Mouse (Mus musculus): ENCODE data around the gene Ctnnal1. TPM values are rescaled to one million over a fixed set of nuclear protein-coding genes. Genes with fewer than 3 reads are reported as not detected.

Ctnnal1 gene
- 20.5 and 21.7 TPM in 2 replicates for polyA plus RNA-seq (2016; fragmentation: Nextera tagmentation; extraction: Ambion mirVana)

DNA sequence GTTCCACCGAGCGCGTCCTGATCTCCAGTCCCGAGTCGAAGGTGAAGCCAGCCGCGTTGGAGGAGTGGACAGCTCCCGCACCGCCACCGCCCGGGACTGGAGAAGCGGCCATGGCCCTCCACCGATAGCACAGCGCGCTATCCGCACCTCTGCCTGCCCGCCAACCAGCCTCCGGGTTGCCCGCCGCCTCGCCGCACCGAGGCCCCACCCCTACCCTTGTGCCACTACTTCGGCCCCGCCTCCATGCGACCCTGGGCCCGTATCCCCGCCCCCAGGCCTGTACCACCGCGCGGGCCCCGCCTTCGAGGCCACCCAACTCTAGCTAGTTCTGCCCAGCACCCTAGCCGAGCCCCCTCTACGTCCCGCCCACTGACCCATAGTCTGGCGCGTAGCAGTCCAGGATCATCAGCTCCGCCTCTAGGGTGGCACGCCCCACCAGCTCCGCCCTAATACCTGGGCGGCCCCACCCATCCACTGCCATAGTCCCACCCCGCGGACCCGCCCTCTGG, at the start of gene Ctnnal1:
Gene Ctnnal1 (minus strand): TSS at position 186 of the 509 bp plus-strand sequence.
- Histone ChIP-seq H3K36me3 (no peaks in the 10 kb centered on the region), H3K4me1 (replicated peaks) (peaks cover 33% of the 10 kb centered on the region), H3K9me3 (replicated peaks) (no peaks in the 10 kb centered on the region), H3K4me2 (peak within 1 kb of the TSS; percentile 83), H3K4me3 (peak within 1 kb of the TSS; percentile 83), H3K9ac (peak within 1 kb of the TSS; percentile 90), H3K27me3 (replicated peaks) (no peaks in the 10 kb centered on the region), H3K27ac (ENCODE audit: poor library complexity, severe bottlenecking) (peak within 1 kb of the TSS; percentile 80)
- under 1% methylated on average over 40 of the region's 45 CpGs for WGBS
- peak; percentile 95 for ATAC-seq (ENCODE audit: insufficient number of reproducible peaks, low FRiP score)

DNA sequence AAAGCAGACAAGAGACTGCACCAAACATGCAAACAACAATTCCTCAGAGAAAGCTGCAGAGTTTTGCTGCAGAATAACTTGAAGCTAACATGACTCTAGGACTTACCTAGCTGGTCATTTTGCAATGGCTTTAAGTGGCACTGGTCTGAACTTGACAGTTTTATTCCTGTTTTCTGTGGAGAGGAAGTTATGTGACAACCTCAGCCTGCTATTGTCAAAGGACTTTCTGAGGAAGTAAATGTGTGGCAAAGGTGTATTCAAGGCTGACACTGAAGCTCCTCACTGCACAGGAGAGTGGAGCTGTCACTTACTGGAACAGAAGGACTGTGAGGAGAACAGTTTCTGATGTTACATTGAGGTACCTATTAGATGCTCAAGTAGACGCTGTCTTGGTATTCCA, 49.8 kb upstream of the Ctnnal1 start:
- H3K27me3 ChIP-seq (replicated peaks) = no peaks in the 10 kb centered on the region
- no peak overlapping the region for H3K9ac ChIP-seq
- WGBS = 85% methylated on average over 1 of the region's 1 CpGs
- peaks cover 6% of the 10 kb centered on the region for H3K4me1 ChIP-seq (replicated peaks)
- no peak for ATAC-seq (ENCODE audit: insufficient number of reproducible peaks, low FRiP score)
- no peaks in the 10 kb centered on the region for H3K9me3 ChIP-seq (replicated peaks)
- H3K27ac ChIP-seq (ENCODE audit: poor library complexity, severe bottlenecking) = no peak overlapping the region
- H3K36me3 ChIP-seq = peaks cover 64% of the 10 kb centered on the region
- H3K4me2 ChIP-seq = no peak overlapping the region
- H3K4me3 ChIP-seq = no peak overlapping the region

DNA sequence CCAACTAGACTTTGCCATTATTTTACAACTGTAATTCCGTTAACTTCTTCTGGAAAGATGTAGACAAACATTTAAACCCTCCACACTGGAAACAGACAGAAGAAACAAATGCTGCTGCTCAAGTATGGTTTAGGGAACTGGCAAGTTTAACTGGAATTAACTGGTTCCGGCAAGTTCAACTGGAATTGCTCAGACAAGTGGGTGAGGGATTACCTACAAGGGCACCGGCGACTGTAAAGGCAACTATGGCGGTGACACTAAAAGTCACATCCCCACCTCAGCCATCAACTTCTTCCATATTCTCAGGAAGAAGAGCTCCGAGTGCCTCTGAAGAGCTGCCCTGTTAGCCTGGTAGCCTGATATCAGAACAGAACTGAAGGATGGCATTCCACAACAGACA, 49.4 kb upstream of the Ctnnal1 start:
- H3K4me1 ChIP-seq (replicated peaks) = peaks cover 6% of the 10 kb centered on the region
- 0 out of 2 replicates have a peak overlapping the region, but pooled peaks have one; percentile 16 for H3K27ac ChIP-seq (ENCODE audit: poor library complexity, severe bottlenecking)
- no peak for ATAC-seq (ENCODE audit: insufficient number of reproducible peaks, low FRiP score)
- H3K4me2 ChIP-seq = no peak overlapping the region
- H3K27me3 ChIP-seq (replicated peaks) = no peaks in the 10 kb centered on the region
- no peaks in the 10 kb centered on the region for H3K9me3 ChIP-seq (replicated peaks)
- no peak overlapping the region for H3K4me3 ChIP-seq
- H3K9ac ChIP-seq = no peak overlapping the region
- peaks cover 68% of the 10 kb centered on the region for H3K36me3 ChIP-seq
- 88% methylated on average over 6 of the region's 6 CpGs for WGBS

DNA sequence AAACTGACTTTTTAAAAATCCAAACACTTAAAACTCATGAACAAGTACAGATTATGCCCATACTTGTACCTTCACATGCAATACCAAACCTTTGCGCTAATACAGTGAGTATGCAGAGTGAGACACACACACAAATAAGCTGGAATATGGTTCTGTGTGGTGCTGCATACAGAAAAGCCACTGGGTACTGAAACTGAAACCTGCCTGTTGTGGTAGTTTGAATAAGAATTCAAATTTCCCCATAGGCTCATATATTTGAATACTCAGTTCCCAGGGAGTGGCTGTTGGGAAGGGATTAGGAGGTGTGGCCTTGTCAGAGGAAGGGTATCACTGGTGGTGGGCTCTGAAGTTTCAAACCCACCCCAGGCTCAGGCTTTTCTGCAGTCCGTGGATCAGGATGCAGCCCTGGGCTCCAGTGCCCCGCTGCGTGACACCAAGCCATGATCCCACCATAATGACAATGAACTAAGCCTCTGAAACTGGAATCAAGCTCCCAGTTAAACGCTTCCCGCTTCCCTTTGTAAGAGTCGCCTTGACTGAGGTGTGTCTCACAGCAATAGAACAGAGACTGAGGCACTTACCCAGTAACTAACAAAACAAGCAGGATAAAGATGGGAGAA, 47.5 kb upstream of the Ctnnal1 start:
- no peak overlapping the region for H3K4me2 ChIP-seq
- no peak overlapping the region for H3K4me3 ChIP-seq
- H3K9ac ChIP-seq = no peak overlapping the region
- H3K4me1 ChIP-seq (replicated peaks) = peaks cover 6% of the 10 kb centered on the region
- H3K36me3 ChIP-seq = peaks cover 71% of the 10 kb centered on the region
- WGBS = 88% methylated on average over 7 of the region's 7 CpGs
- ATAC-seq (ENCODE audit: insufficient number of reproducible peaks, low FRiP score) = no peak
- H3K27ac ChIP-seq (ENCODE audit: poor library complexity, severe bottlenecking) = no peak overlapping the region
- no peaks in the 10 kb centered on the region for H3K27me3 ChIP-seq (replicated peaks)
- H3K9me3 ChIP-seq (replicated peaks) = no peaks in the 10 kb centered on the region

DNA sequence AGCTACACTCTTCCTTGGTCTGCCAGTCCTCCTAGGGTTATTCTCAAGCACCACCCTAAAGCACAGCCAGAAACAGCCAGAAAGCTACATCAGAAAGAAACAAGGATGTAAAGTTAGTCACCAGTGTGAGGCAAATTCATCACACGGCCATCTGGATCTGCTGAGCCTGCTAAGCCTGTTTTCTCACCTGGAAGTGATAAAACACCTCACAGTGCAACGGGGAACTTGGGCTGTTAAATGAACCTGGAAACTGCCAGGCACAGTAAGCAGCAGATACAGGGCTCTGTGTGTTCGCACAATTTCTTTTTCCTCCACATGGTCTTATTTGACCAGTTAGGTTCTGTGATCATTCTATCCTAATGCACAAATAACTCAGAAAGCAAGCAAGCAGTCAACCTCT, 44.6 kb upstream of the Ctnnal1 start:
- H3K4me3 ChIP-seq = no peak overlapping the region
- no peaks in the 10 kb centered on the region for H3K9me3 ChIP-seq (replicated peaks)
- peaks cover 6% of the 10 kb centered on the region for H3K4me1 ChIP-seq (replicated peaks)
- no peak for ATAC-seq (ENCODE audit: insufficient number of reproducible peaks, low FRiP score)
- 80% methylated on average over 3 of the region's 3 CpGs for WGBS
- no peak overlapping the region for H3K27ac ChIP-seq (ENCODE audit: poor library complexity, severe bottlenecking)
- H3K27me3 ChIP-seq (replicated peaks) = no peaks in the 10 kb centered on the region
- H3K9ac ChIP-seq = no peak overlapping the region
- H3K4me2 ChIP-seq = no peak overlapping the region
- H3K36me3 ChIP-seq = peaks cover 77% of the 10 kb centered on the region

DNA sequence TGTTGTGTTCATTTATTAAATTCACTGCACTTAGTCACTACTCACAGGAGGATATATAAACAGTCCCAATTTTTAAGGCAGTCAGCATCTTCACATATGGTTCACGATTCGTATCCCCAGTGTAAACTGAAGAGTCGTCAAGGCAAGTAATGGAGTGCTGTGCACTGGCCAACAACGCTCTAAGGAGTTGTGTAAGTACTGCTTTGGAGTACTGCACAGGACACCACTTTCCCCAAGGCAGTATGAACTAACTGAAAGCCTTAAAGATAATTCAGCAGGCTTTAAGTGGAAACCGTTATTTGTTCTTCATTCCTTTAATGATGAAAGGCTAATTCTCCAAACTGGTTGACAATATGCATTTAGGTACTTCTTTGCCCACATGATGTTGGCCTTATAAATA, 42.7 kb upstream of the Ctnnal1 start:
- no peaks in the 10 kb centered on the region for H3K9me3 ChIP-seq (replicated peaks)
- WGBS = 92% methylated on average over 5 of the region's 5 CpGs
- no peak overlapping the region for H3K4me2 ChIP-seq
- H3K4me1 ChIP-seq (replicated peaks) = peaks cover 3% of the 10 kb centered on the region; the same call in 1 of the 2 replicates
- no peak for ATAC-seq (ENCODE audit: insufficient number of reproducible peaks, low FRiP score)
- peaks cover 78% of the 10 kb centered on the region for H3K36me3 ChIP-seq
- H3K27ac ChIP-seq (ENCODE audit: poor library complexity, severe bottlenecking) = no peak overlapping the region
- no peak overlapping the region for H3K4me3 ChIP-seq
- H3K9ac ChIP-seq = no peak overlapping the region
- no peaks in the 10 kb centered on the region for H3K27me3 ChIP-seq (replicated peaks)

DNA sequence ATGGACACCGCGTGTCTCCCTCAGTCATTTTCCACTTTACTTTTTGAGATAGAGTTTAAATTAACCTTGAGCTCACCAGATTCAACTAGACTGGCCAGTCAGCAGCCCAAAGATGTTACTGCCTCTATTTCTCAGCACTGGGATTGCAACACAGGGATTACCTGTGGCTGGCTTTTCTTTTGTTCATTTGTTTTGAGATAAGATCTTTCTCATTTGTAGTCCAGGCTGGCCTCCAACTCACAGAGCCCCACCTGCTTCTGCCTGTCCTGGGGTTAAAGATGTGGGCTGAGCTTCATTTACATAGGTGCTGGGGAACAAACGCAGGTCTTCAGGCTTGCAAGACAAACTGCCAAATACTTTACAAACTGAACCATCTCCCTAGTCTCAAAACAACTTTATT, 41.9 kb upstream of the Ctnnal1 start:
- WGBS = 84% methylated on average over 3 of the region's 3 CpGs
- H3K27me3 ChIP-seq (replicated peaks) = no peaks in the 10 kb centered on the region
- H3K9me3 ChIP-seq (replicated peaks) = peaks cover 1% of the 10 kb centered on the region; the same call in 1 of the 2 replicates
- H3K4me3 ChIP-seq = no peak overlapping the region
- H3K4me1 ChIP-seq (replicated peaks) = peaks cover 3% of the 10 kb centered on the region; the same call in 1 of the 2 replicates
- no peak overlapping the region for H3K9ac ChIP-seq
- H3K4me2 ChIP-seq = no peak overlapping the region
- no peak overlapping the region for H3K27ac ChIP-seq (ENCODE audit: poor library complexity, severe bottlenecking)
- ATAC-seq (ENCODE audit: insufficient number of reproducible peaks, low FRiP score) = no peak
- H3K36me3 ChIP-seq = peaks cover 81% of the 10 kb centered on the region

DNA sequence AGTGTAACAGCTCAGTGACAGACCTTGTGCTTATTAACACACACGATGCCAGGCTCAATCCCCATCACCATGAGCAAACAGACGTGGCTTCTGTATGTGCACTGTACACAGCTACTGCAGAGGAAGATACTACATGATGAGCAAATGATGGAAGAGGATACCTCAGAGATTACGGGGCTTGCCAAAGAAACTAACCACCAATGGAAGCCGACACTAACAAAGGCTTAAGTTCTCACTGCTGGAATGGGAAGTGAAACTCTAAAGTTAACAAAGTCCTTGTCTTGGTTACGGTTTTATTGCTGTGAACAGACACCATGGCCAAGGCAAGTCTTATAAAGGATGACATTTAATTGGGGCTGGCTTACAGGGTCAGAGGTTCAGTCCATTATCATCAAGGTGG, 40.5 kb upstream of the Ctnnal1 start:
- H3K27me3 ChIP-seq (replicated peaks) = no peaks in the 10 kb centered on the region
- H3K36me3 ChIP-seq = peaks cover 81% of the 10 kb centered on the region
- WGBS = 90% methylated on average over 5 of the region's 5 CpGs
- H3K4me2 ChIP-seq = no peak overlapping the region
- no peak for ATAC-seq (ENCODE audit: insufficient number of reproducible peaks, low FRiP score)
- H3K9ac ChIP-seq = no peak overlapping the region
- peaks cover 5% of the 10 kb centered on the region; the same call in 1 of the 2 replicates for H3K9me3 ChIP-seq (replicated peaks)
- H3K4me1 ChIP-seq (replicated peaks) = no peaks in the 10 kb centered on the region
- H3K27ac ChIP-seq (ENCODE audit: poor library complexity, severe bottlenecking) = no peak overlapping the region
- no peak overlapping the region for H3K4me3 ChIP-seq

DNA sequence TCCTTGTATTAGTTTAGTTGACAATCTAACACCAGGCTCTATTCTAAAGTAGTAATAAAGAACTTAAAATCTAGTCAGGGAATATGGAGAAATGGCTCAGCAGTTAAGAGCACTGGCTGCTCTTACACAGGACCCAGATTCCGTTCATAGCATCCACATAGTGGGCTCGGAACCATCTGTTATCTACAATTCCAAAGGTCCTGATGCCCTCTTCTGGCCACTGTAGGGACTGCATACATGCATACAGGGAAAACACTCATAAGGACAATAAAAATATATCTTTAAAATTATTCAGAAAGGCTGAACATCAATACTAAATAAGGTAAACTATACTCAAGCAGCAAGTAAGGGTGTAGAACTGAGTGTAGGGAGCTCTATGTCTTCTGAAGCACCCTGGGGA, 36.7 kb upstream of the Ctnnal1 start:
- no peak overlapping the region for H3K9ac ChIP-seq
- no peak for ATAC-seq (ENCODE audit: insufficient number of reproducible peaks, low FRiP score)
- no peaks in the 10 kb centered on the region for H3K27me3 ChIP-seq (replicated peaks)
- H3K36me3 ChIP-seq = peaks cover 89% of the 10 kb centered on the region
- peaks cover 5% of the 10 kb centered on the region; the same call in 1 of the 2 replicates for H3K9me3 ChIP-seq (replicated peaks)
- H3K4me3 ChIP-seq = no peak overlapping the region
- WGBS = 91% methylated on average over 2 of the region's 2 CpGs
- no peak overlapping the region for H3K27ac ChIP-seq (ENCODE audit: poor library complexity, severe bottlenecking)
- H3K4me1 ChIP-seq (replicated peaks) = 0 out of 2 replicates have a peak, but pooled peaks cover 2% of the 10 kb centered on the region
- H3K4me2 ChIP-seq = no peak overlapping the region

DNA sequence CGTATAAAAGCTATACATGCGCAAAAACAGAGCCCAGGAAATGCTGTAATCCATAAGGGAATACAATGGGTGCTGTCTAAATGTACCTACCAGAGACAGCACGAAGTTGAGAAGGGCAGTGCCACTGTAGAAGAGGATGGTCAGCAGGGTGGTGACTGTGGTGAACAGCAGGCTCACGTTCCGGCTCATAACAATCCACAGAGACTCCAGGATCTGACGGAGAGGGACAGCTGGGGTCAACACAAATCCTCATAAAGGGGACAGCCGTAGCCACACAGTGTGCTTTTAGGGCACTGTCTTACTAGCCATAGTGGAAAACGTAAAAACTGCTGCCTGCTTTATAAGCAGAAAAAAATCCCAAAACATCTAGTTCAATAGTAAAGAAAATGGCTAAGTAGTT, 34.2 kb upstream of the Ctnnal1 start:
- no peak for ATAC-seq (ENCODE audit: insufficient number of reproducible peaks, low FRiP score)
- H3K9me3 ChIP-seq (replicated peaks) = peaks cover 5% of the 10 kb centered on the region; the same call in 1 of the 2 replicates
- H3K36me3 ChIP-seq = peaks cover 85% of the 10 kb centered on the region
- no peak overlapping the region for H3K9ac ChIP-seq
- 0 out of 2 replicates have a peak, but pooled peaks cover 2% of the 10 kb centered on the region for H3K4me1 ChIP-seq (replicated peaks)
- WGBS = 87% methylated on average over 8 of the region's 8 CpGs
- no peak overlapping the region for H3K27ac ChIP-seq (ENCODE audit: poor library complexity, severe bottlenecking)
- H3K27me3 ChIP-seq (replicated peaks) = no peaks in the 10 kb centered on the region
- H3K4me2 ChIP-seq = no peak overlapping the region
- H3K4me3 ChIP-seq = no peak overlapping the region

DNA sequence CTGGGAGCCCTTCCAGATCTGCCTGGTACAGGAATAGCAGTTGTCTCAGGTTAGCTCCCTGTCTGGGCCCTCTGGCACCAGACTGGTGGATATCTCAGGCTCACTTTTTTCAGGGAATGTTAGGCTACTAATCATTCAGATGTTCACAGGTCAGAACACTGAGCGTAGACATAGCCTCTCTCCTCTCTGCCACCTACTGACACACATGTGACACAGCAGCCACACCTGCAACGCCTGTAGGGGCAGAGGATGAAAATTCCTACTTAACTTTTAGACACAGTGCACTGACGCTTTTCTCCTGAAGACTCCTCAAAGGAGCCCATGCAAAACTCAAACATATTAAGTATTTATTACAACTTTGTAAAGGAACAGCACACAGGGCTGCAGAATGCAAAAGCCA, 32.5 kb upstream of the Ctnnal1 start:
- Histone ChIP-seq H3K4me2 (no peak overlapping the region), H3K9me3 (replicated peaks) (peaks cover 8% of the 10 kb centered on the region; the same call in 1 of the 2 replicates), H3K4me3 (no peak overlapping the region), H3K27ac (ENCODE audit: poor library complexity, severe bottlenecking) (no peak overlapping the region), H3K36me3 (peaks cover 73% of the 10 kb centered on the region), H3K27me3 (replicated peaks) (no peaks in the 10 kb centered on the region), H3K9ac (no peak overlapping the region), H3K4me1 (replicated peaks) (peaks cover 8% of the 10 kb centered on the region)
- no peak for ATAC-seq (ENCODE audit: insufficient number of reproducible peaks, low FRiP score)
- WGBS = 74% methylated on average over 3 of the region's 3 CpGs

All from heart, embryonic 12.5 days (tissue).